Mouse (Mus musculus) right cerebral cortex, postnatal 36 days (tissue): ENCODE measurements at regions not wholly inside any gene's neighbourhood (a gene's known extent, or its start where the extent isn't known, plus 50 kb on each side); places are given as distances from the start of the nearest gene placed in this dataset.

Source experiments
- DNase-seq, 2 experiments: peaks; one replicate each; pipeline ENCODE4 v3.0.0; 2022; ENCODE audit warnings: low spot score in 2 of 2, mixed read lengths in 1 of 2

DNA sequence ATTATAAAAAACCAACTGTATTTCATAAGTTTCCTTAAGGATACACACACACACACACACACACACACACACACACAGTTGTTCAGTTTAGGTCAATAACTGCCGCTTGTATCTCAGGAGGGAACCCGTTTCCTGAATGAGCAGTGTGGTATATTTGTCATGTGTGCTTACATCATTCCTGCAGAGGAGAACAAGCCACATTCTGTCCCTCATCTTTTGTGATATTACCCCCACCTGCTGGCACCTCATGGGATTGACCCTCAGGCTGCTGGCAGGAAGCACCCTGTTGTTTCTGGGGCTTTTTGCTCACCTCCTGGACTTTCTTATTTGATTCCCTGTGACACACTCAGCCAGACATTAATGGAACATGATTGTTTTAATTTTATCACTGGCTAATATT lies 66.4 kb upstream of the Htr1a start:
- DNase-seq: peak; percentile 47 to 51

DNA sequence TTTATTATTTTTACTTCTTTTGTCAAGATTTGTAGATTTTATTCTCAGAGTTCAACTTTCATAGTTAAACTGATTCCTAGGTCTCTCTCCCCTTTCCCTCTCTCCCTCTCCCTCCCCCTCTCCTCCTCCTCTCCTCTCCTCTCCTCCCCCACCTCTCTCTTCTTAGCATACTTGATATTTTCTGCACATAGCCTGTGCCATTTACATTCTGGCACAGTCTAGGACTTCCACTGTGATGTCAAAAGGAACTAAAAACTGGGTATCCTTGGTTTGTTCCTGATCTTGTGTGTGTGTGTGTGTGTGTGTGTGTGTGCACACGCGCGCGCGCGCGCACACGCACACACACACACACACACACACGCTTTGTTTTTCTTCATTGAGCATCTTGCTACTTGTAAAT lies 64.9 kb upstream of the Htr1a start:
- DNase-seq: no peak

DNA sequence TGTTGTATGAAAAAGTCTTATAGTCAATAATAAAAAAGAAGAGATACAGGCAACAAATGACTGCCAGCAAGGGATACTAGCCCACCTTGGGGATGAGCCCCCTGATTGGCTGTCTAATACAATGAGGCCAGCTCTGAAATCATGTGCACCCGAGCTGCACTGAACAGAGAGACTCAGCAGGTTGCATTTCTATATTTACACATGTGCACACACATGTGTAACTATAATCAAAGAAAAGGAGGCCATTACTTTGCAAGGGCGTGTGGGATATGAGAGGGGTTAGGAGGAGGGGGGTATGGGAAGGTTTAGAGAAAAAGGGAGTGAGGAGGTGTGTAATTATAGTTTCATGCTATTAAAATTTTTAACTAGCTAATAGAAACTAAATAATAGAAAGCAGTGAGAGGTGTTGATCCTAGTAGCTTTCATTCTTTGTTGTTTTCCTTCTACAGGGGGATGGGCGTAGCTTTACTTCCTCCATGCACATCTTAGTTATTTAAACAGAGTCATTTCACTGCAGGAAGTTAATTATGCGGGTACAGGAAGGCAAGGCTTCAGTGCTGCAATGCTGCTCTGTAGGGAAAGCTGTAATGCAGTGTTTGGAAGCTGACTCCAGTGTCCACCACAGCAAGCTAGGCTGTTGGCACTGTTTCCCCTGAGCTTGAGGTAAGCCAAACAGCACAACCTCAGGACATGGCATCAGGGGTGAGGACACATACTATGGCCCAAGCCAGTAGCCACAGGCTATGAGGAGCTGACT lies 56.2 kb upstream of the Htr1a start:
- no peak for DNase-seq
